Mouse (Mus musculus) limb, embryonic 11.5 days (tissue): ENCODE measurements around the gene Csnka2ip. TPM values are rescaled to one million over a fixed set of nuclear protein-coding genes. Genes with fewer than 3 reads are reported as not detected.

ENCODE experiments used
- ATAC-seq: fragments of 200-750 bp; cut with Nextera tagmentation; 2 replicates; pipeline ENCODE4 v1.8.0; 2017; ENCODE audit warnings: low read depth; ENCODE audit not compliant: insufficient number of reproducible peaks, low FRiP score, low TSS enrichment
- DNase-seq: peaks from one replicate; pipeline ENCODE4 v3.0.0-alpha.2; 2015; ENCODE audit warnings: low spot score
- H3K27ac ChIP-seq: fragments of 300-500 bp; sonication (generic); replicated peaks from 2 replicates; pipeline ENCODE4 v1.5.1; 2014; ENCODE audit warnings: low read depth, mild to moderate bottlenecking, low read length
- H3K27me3 ChIP-seq: fragments of 300-500 bp; sonication (generic); 2 replicates; pipeline ENCODE4 v1.6.1; 2014; ENCODE audit warnings: mild to moderate bottlenecking, low read length, mixed read lengths; ENCODE audit not compliant: control insufficient read depth, insufficient read depth
- H3K36me3 ChIP-seq: fragments of 300-500 bp; sonication (generic); 2 replicates; pipeline ENCODE4 v1.6.1; 2014; ENCODE audit warnings: mild to moderate bottlenecking, low read length, moderate library complexity, mixed read lengths; ENCODE audit not compliant: control insufficient read depth, insufficient read depth
- H3K4me1 ChIP-seq: fragments of 300-500 bp; sonication (generic); 2 replicates; pipeline ENCODE4 v1.6.1; 2014; ENCODE audit warnings: low read length, mixed read lengths; ENCODE audit not compliant: control insufficient read depth, insufficient read depth
- H3K4me2 ChIP-seq: fragments of 300-500 bp; sonication (generic); 2 replicates; pipeline ENCODE4 v1.6.1; 2014; ENCODE audit warnings: low read depth, mild to moderate bottlenecking, moderate library complexity; ENCODE audit not compliant: severe bottlenecking
- H3K4me3 ChIP-seq: fragments of 300-500 bp; sonication (generic); 2 replicates; pipeline ENCODE4 v1.5.1; 2014; ENCODE audit warnings: low read depth, low read length
- H3K9ac ChIP-seq: fragments of 300-500 bp; sonication (generic); 2 replicates; pipeline ENCODE4 v1.6.1; 2014; ENCODE audit warnings: mild to moderate bottlenecking, low read length
- H3K9me3 ChIP-seq: fragments of 300-500 bp; sonication (generic); 2 replicates; pipeline ENCODE4 v1.6.1; 2016; ENCODE audit warnings: low read length; ENCODE audit not compliant: control insufficient read depth
- WGBS: fragments of 180-500 bp; shearing (Covaris S2); extraction: QIAGEN DNeasy Blood & Tissue Kit; methylation state at CpG from one replicate; pipeline ENCODE4 v1.1.7; 2014; 5-methylcytosine and 5-hydroxymethylcytosine counted together
- polyA plus RNA-seq: library from polyadenylated mRNA; unstranded; fragments of >200 nt; fragmentation: Nextera tagmentation; extraction: Ambion mirVana; gene quantifications from 2 replicates; pipeline ENCODE4 v1.2.1, GENCODE M21; 2014

Gene Csnka2ip
- polyA plus RNA-seq, 1 experiment from 2014 or later: not detected

GRCm38 (mm10) chr16:64585599-64586261 is 16.5 kb downstream of the Csnka2ip start:
- 95% methylated on average over 8 of the region's 8 CpGs for WGBS

GRCm38 (mm10) chr16:64584591-64584990 is 17.6 kb downstream of the Csnka2ip start:
- no peaks in the 10 kb centered on the region for H3K9me3 ChIP-seq
- H3K27ac ChIP-seq: no peak overlapping the region
- DNase-seq: no peak
- H3K36me3 ChIP-seq: no peaks in the 10 kb centered on the region
- H3K27me3 ChIP-seq: no peaks in the 10 kb centered on the region
- no peak for ATAC-seq
- no peak overlapping the region for H3K4me3 ChIP-seq
- 92% methylated on average over 4 of the region's 4 CpGs for WGBS
- no peaks in the 10 kb centered on the region for H3K4me1 ChIP-seq
- H3K9ac ChIP-seq: no peak overlapping the region
- no peak overlapping the region for H3K4me2 ChIP-seq

More at GRCm38 (mm10) chr16:64585599-64586261, 16.5 kb downstream of the Csnka2ip start:
- DNase-seq (no peak), ATAC-seq (no peak)
- no peak overlapping the region for H3K9ac ChIP-seq
- no peaks in the 10 kb centered on the region for H3K36me3 ChIP-seq
- no peak overlapping the region for H3K4me2 ChIP-seq
- no peaks in the 10 kb centered on the region for H3K27me3 ChIP-seq
- no peaks in the 10 kb centered on the region for H3K9me3 ChIP-seq
- H3K4me1 ChIP-seq: no peaks in the 10 kb centered on the region
- H3K4me3 ChIP-seq: no peak overlapping the region
- no peak overlapping the region for H3K27ac ChIP-seq

GRCm38 (mm10) chr16:64583406-64583805 is 18.8 kb downstream of the Csnka2ip start:
- ATAC-seq: no peak
- no peaks in the 10 kb centered on the region for H3K36me3 ChIP-seq
- no peaks in the 10 kb centered on the region for H3K9me3 ChIP-seq
- WGBS: 61% methylated on average over 3 of the region's 3 CpGs
- no peak overlapping the region for H3K4me3 ChIP-seq
- no peak for DNase-seq
- no peak overlapping the region for H3K9ac ChIP-seq
- no peaks in the 10 kb centered on the region for H3K27me3 ChIP-seq
- H3K4me2 ChIP-seq: no peak overlapping the region
- no peaks in the 10 kb centered on the region for H3K4me1 ChIP-seq
- no peak overlapping the region for H3K27ac ChIP-seq

GRCm38 (mm10) chr16:64569496-64569895 is 32.7 kb downstream of the Csnka2ip start:
- 93% methylated on average over 8 of the region's 8 CpGs for WGBS
- H3K4me1 ChIP-seq: no peaks in the 10 kb centered on the region
- H3K36me3 ChIP-seq: no peaks in the 10 kb centered on the region
- no peak overlapping the region for H3K27ac ChIP-seq
- H3K27me3 ChIP-seq: no peaks in the 10 kb centered on the region
- H3K9ac ChIP-seq: no peak overlapping the region
- no peaks in the 10 kb centered on the region for H3K9me3 ChIP-seq
- ATAC-seq (no peak), DNase-seq (no peak)
- H3K4me3 ChIP-seq: no peak overlapping the region
- no peak overlapping the region for H3K4me2 ChIP-seq

- DNase-seq (no peak), ATAC-seq (no peak)
- 74% methylated on average over 1 of the region's 1 CpGs for WGBS
- Histone ChIP-seq H3K27ac (no peak overlapping the region), H3K9me3 (no peaks in the 10 kb centered on the region), H3K4me3 (no peak overlapping the region), H3K4me2 (no peak overlapping the region), H3K27me3 (no peaks in the 10 kb centered on the region), H3K4me1 (no peaks in the 10 kb centered on the region), H3K36me3 (no peaks in the 10 kb centered on the region), H3K9ac (no peak overlapping the region)
These were observed 39.1 kb downstream of the Csnka2ip start for GRCm38 (mm10) chr16:64563081-64563480.

- H3K4me2 ChIP-seq: no peak overlapping the region
- H3K36me3 ChIP-seq: no peaks in the 10 kb centered on the region
- no peak overlapping the region for H3K9ac ChIP-seq
- no peak overlapping the region for H3K4me3 ChIP-seq
- no peaks in the 10 kb centered on the region for H3K27me3 ChIP-seq
- no peak overlapping the region for H3K27ac ChIP-seq
- no peak for ATAC-seq
- no peaks in the 10 kb centered on the region for H3K4me1 ChIP-seq
- no peak for DNase-seq
- H3K9me3 ChIP-seq: no peaks in the 10 kb centered on the region
- WGBS: 76% methylated on average over 2 of the region's 2 CpGs
These were observed 43.7 kb downstream of the Csnka2ip start for GRCm38 (mm10) chr16:64558518-64558917.

- DNase-seq (no peak), ATAC-seq (no peak)
- Histone ChIP-seq H3K9me3 (no peaks in the 10 kb centered on the region), H3K4me3 (no peak overlapping the region), H3K4me2 (no peak overlapping the region), H3K9ac (no peak overlapping the region), H3K4me1 (no peaks in the 10 kb centered on the region), H3K27me3 (no peaks in the 10 kb centered on the region), H3K27ac (no peak overlapping the region), H3K36me3 (no peaks in the 10 kb centered on the region)
- 90% methylated on average over 2 of the region's 2 CpGs for WGBS
These were observed 75.3 kb downstream of the Csnka2ip start for GRCm38 (mm10) chr16:64526883-64527282.

- H3K4me1 ChIP-seq: no peaks in the 10 kb centered on the region
- no peak overlapping the region for H3K27ac ChIP-seq
- ATAC-seq (no peak), DNase-seq (no peak)
- H3K9me3 ChIP-seq: no peaks in the 10 kb centered on the region
- WGBS: 51% methylated on average over 5 of the region's 5 CpGs
- no peak overlapping the region for H3K4me3 ChIP-seq
- no peaks in the 10 kb centered on the region for H3K36me3 ChIP-seq
- H3K27me3 ChIP-seq: no peaks in the 10 kb centered on the region
- H3K9ac ChIP-seq: no peak overlapping the region
- no peak overlapping the region for H3K4me2 ChIP-seq
These were observed 78.1 kb downstream of the Csnka2ip start for GRCm38 (mm10) chr16:64524051-64524645.
